Comparison of ENCODE assay signal across 9 mouse cellular contexts in the genomic region with DNA sequence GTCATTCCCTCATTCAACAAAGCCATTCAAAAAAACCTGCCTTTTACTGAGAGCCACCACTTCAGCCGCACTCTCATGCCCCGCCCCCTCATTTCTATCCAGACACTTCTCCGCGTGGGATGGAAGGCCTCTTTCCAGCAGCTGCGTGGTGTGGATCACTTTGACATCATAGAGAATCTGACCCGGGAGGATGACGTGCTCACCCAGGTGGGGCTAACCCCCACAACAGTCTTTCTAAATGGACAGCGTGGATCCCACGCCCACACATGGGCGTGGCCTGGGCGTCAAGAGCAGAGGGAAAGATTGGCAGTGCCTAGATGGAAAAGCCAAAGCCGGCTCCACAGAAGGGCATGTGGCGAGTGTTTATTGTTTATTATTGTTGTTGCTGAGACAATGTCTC. TPM values are rescaled to one million over a fixed set of nuclear protein-coding genes. Genes with fewer than 3 reads are reported as not detected.
DNase-seq lines count a peak whose midpoint lies in the region; ATAC-seq lines count a peak whose summit lies in the region.
"Had no signal": no experiment of that assay in that cellular context is flagged by ENCODE, and none has a peak within 500 bp of the region (broad histone marks: within the 10 kb centered on the region; RNA-seq: fewer than 3 reads in every experiment).

No protein-coding gene starts in this region.

- H3K36me3 ChIP-seq in heart, embryonic 14.5 days (ENCODE audit: control insufficient read depth, insufficient read depth, low read length) = no peaks in the 10 kb centered on the region
- H3K36me3 ChIP-seq in hindbrain, embryonic 11.5 days (ENCODE audit: control insufficient read depth, insufficient read depth, low read length) = no peaks in the 10 kb centered on the region
- no peaks in the 10 kb centered on the region for H3K36me3 ChIP-seq in limb, embryonic 11.5 days (ENCODE audit: control insufficient read depth, insufficient read depth, low read length)
- H3K36me3 ChIP-seq in midbrain, embryonic 16.5 days (ENCODE audit: control insufficient read depth, insufficient read depth, low read length) = no peaks in the 10 kb centered on the region

- no peaks in the 10 kb centered on the region for H3K27me3 ChIP-seq in heart, embryonic 14.5 days (ENCODE audit: control insufficient read depth, insufficient read depth, low read length)
- H3K27me3 ChIP-seq in hindbrain, embryonic 11.5 days (ENCODE audit: control insufficient read depth, insufficient read depth, low read length) = no peaks in the 10 kb centered on the region
- no peaks in the 10 kb centered on the region for H3K27me3 ChIP-seq in limb, embryonic 11.5 days (ENCODE audit: control insufficient read depth, insufficient read depth, low read length)
- no peaks in the 10 kb centered on the region for H3K27me3 ChIP-seq in midbrain, embryonic 16.5 days (ENCODE audit: control insufficient read depth, insufficient read depth, low read depth, low read length)

- H3K4me1 ChIP-seq in heart, embryonic 14.5 days (ENCODE audit: control insufficient read depth in 2 of 2, insufficient read depth in 2 of 2, low read length in 2 of 2) = peaks cover 10 to 13% of the 10 kb centered on the region in 2 experiments; a peak in 3 of 4 replicates
- H3K4me1 ChIP-seq in hindbrain, embryonic 11.5 days (replicated peaks; ENCODE audit: control insufficient read depth, insufficient read depth, low read length) = peaks cover 6% of the 10 kb centered on the region; the same call in 1 of the 2 replicates
- H3K4me1 ChIP-seq in limb, embryonic 11.5 days (ENCODE audit: control insufficient read depth, insufficient read depth, low read length) = no peaks in the 10 kb centered on the region; the same call in 1 of the 2 replicates
- peaks cover 2% of the 10 kb centered on the region; the same call in 1 of the 2 replicates for H3K4me1 ChIP-seq in midbrain, embryonic 16.5 days (ENCODE audit: control insufficient read depth, insufficient read depth, low read length)

- no peak for DNase-seq in heart, postnatal 36 days
- peak; percentile 71 for DNase-seq in brain, adult 2 months (ENCODE audit: low read depth, low spot score)
- DNase-seq in hindbrain, embryonic 11.5 days (ENCODE audit: low spot score) = peak; percentile 38
- DNase-seq in limb, embryonic 11.5 days (ENCODE audit: low spot score) = peak; percentile 33
- no peak for DNase-seq in urinary bladder, postnatal 36 days (ENCODE audit: low spot score in 2 of 2)

- H3K27ac ChIP-seq in heart, embryonic 14.5 days (replicated peaks in 1 of 2; ENCODE audit: control insufficient read depth in 1 of 2, insufficient read depth in 1 of 2, low read depth in 2 of 2, low read length in 2 of 2) = no peak overlapping the region
- H3K27ac ChIP-seq in hindbrain, embryonic 11.5 days (ENCODE audit: low read depth, low read length) = no peak overlapping the region
- H3K27ac ChIP-seq in limb, embryonic 11.5 days (replicated peaks; ENCODE audit: low read depth, low read length) = no peak overlapping the region
- no peak overlapping the region for H3K27ac ChIP-seq in midbrain, embryonic 16.5 days (ENCODE audit: low read length)
- H3K27ac ChIP-seq: macrophage had no signal

- 22% methylated on average over 13 of the region's 13 CpGs for WGBS in heart, embryonic 14.5 days
- 25% methylated on average over 13 of the region's 13 CpGs for WGBS in hindbrain, embryonic 11.5 days
- 35% methylated on average over 13 of the region's 13 CpGs for WGBS in limb, embryonic 11.5 days
- 20% methylated on average over 13 of the region's 13 CpGs for WGBS in midbrain, embryonic 16.5 days

- intact Hi-C loops in heart, postnatal 36 days (cut with DNase I) = no loop called here

- peak overlapping the region; percentile 59 for H3K4me2 ChIP-seq in heart, embryonic 14.5 days (ENCODE audit: low read length)
- H3K4me2 ChIP-seq in hindbrain, embryonic 11.5 days (replicated peaks; ENCODE audit: low read depth, low read length) = peak overlapping the region; percentile 8; the same call in 1 of the 2 replicates
- no peak overlapping the region; the same call in 1 of the 2 replicates for H3K4me2 ChIP-seq in limb, embryonic 11.5 days (ENCODE audit: low read depth, severe bottlenecking)
- peak overlapping the region; percentile 33 for H3K4me2 ChIP-seq in midbrain, embryonic 16.5 days (ENCODE audit: low read length)

- no peak for ATAC-seq in heart, embryonic 14.5 days (ENCODE audit: insufficient number of reproducible peaks, insufficient read depth, low FRiP score, low read depth)
- no peak for ATAC-seq in hindbrain, embryonic 11.5 days (ENCODE audit: low FRiP score)
- no peak for ATAC-seq in limb, embryonic 11.5 days (ENCODE audit: insufficient number of reproducible peaks, low FRiP score, low TSS enrichment, low read depth)
- no peak for ATAC-seq in midbrain, embryonic 16.5 days
- no peak for ATAC-seq in CD4-positive, CD25-positive, alpha-beta regulatory T cell, adult 4 months

- H3K9me3 ChIP-seq in heart, embryonic 14.5 days (ENCODE audit: control insufficient read depth, low read length) = no peaks in the 10 kb centered on the region
- no peaks in the 10 kb centered on the region for H3K9me3 ChIP-seq in hindbrain, embryonic 11.5 days (ENCODE audit: control insufficient read depth, low read length)
- no peaks in the 10 kb centered on the region for H3K9me3 ChIP-seq in limb, embryonic 11.5 days (ENCODE audit: control insufficient read depth, low read length)
- no peaks in the 10 kb centered on the region for H3K9me3 ChIP-seq in midbrain, embryonic 16.5 days (replicated peaks; ENCODE audit: control insufficient read depth, low read length, poor library complexity, severe bottlenecking)

- peak overlapping the region in 1 of 2 experiments; percentile 17; a peak in 1 of 4 replicates for H3K4me3 ChIP-seq in heart, embryonic 14.5 days (ENCODE audit: control insufficient read depth in 1 of 2, insufficient read depth in 1 of 2, low read depth in 1 of 2, low read length in 2 of 2)
- H3K4me3 ChIP-seq in hindbrain, embryonic 11.5 days (ENCODE audit: low read depth, low read length) = no peak overlapping the region
- no peak overlapping the region for H3K4me3 ChIP-seq in limb, embryonic 11.5 days (ENCODE audit: low read depth, low read length)
- no peak overlapping the region for H3K4me3 ChIP-seq in midbrain, embryonic 16.5 days (ENCODE audit: low read depth, low read length)

- H3K9ac ChIP-seq in heart, embryonic 14.5 days (ENCODE audit: low read length) = no peak overlapping the region
- no peak overlapping the region for H3K9ac ChIP-seq in hindbrain, embryonic 11.5 days (ENCODE audit: low read depth, low read length)
- no peak overlapping the region for H3K9ac ChIP-seq in limb, embryonic 11.5 days (ENCODE audit: low read length)
- H3K9ac ChIP-seq in midbrain, embryonic 16.5 days (ENCODE audit: low read depth, low read length) = no peak overlapping the region

RNA-seq across cellular contexts. Expression of a gene that starts 10.4 kb away (rescaled TPM):
- 98.0 and 100 TPM in 2 replicates for polyA plus RNA-seq in heart, embryonic 14.5 days (2014; fragmentation: Nextera tagmentation; extraction: Ambion mirVana)
- total RNA-seq in heart, postnatal 36 days (2021) = 1 to 10 TPM; 2.0 to 3.0 TPM
- polyA plus RNA-seq in hindbrain, embryonic 11.5 days (2014; fragmentation: Nextera tagmentation; extraction: Ambion mirVana) = 73.3 and 84.3 TPM in 2 replicates
- 126 and 138 TPM in 2 replicates for polyA plus RNA-seq in limb, embryonic 11.5 days (2014; fragmentation: Nextera tagmentation; extraction: Ambion mirVana)
- polyA plus RNA-seq in midbrain, embryonic 16.5 days (2015; fragmentation: Nextera tagmentation; extraction: Ambion mirVana) = 9.8 and 12.9 TPM in 2 replicates
- 10 to 100 TPM; 31.4 to 55.1 TPM for polyA plus RNA-seq in CD4-positive, CD25-positive, alpha-beta regulatory T cell, adult 4 months (2017; shearing (Covaris generic))

RNA-seq across cellular contexts. Expression of a gene that starts 10.6 kb away (rescaled TPM):
- 18.7 and 20.8 TPM in 2 replicates for polyA plus RNA-seq in heart, embryonic 14.5 days (2014; fragmentation: Nextera tagmentation; extraction: Ambion mirVana)
- total RNA-seq in heart, postnatal 36 days (2021) = 1 to 10 TPM; 3.1 TPM
- polyA plus RNA-seq in hindbrain, embryonic 11.5 days (2014; fragmentation: Nextera tagmentation; extraction: Ambion mirVana) = 3.4 and 3.5 TPM in 2 replicates
- 3.1 and 3.2 TPM in 2 replicates for polyA plus RNA-seq in limb, embryonic 11.5 days (2014; fragmentation: Nextera tagmentation; extraction: Ambion mirVana)
- 5.6 and 5.9 TPM in 2 replicates for polyA plus RNA-seq in midbrain, embryonic 16.5 days (2015; fragmentation: Nextera tagmentation; extraction: Ambion mirVana)
- polyA plus RNA-seq in CD4-positive, CD25-positive, alpha-beta regulatory T cell, adult 4 months (2017; shearing (Covaris generic)) = 10 to 100 TPM; 24.8 to 42.0 TPM

RNA-seq across cellular contexts. Expression of a gene that starts 12.7 kb away (rescaled TPM):
- 227 and 240 TPM in 2 replicates for polyA plus RNA-seq in heart, embryonic 14.5 days (2014; fragmentation: Nextera tagmentation; extraction: Ambion mirVana)
- 1 to 10 TPM in 1 of 2 experiments, under 1 TPM in 1; 0.80 to 1.1 TPM for total RNA-seq in heart, postnatal 36 days (2021)
- polyA plus RNA-seq in hindbrain, embryonic 11.5 days (2014; fragmentation: Nextera tagmentation; extraction: Ambion mirVana) = 296 and 301 TPM in 2 replicates
- 400 and 435 TPM in 2 replicates for polyA plus RNA-seq in limb, embryonic 11.5 days (2014; fragmentation: Nextera tagmentation; extraction: Ambion mirVana)
- polyA plus RNA-seq in midbrain, embryonic 16.5 days (2015; fragmentation: Nextera tagmentation; extraction: Ambion mirVana) = 21.0 and 27.3 TPM in 2 replicates
- 10 to 100 TPM; 16.9 to 31.5 TPM for polyA plus RNA-seq in CD4-positive, CD25-positive, alpha-beta regulatory T cell, adult 4 months (2017; shearing (Covaris generic))

RNA-seq across cellular contexts. Expression of a gene that starts 24.2 kb away (rescaled TPM):
- not detected in 2 replicates for polyA plus RNA-seq in heart, embryonic 14.5 days (2014; fragmentation: Nextera tagmentation; extraction: Ambion mirVana)
- not detected for total RNA-seq in heart, postnatal 36 days (2021)
- polyA plus RNA-seq in hindbrain, embryonic 11.5 days (2014; fragmentation: Nextera tagmentation; extraction: Ambion mirVana) = not detected in 2 replicates
- polyA plus RNA-seq in limb, embryonic 11.5 days (2014; fragmentation: Nextera tagmentation; extraction: Ambion mirVana) = not detected in 2 replicates
- polyA plus RNA-seq in midbrain, embryonic 16.5 days (2015; fragmentation: Nextera tagmentation; extraction: Ambion mirVana) = not detected in 2 replicates
- not detected for polyA plus RNA-seq in CD4-positive, CD25-positive, alpha-beta regulatory T cell, adult 4 months (2017; shearing (Covaris generic))
- polyA plus RNA-seq: macrophage had no signal

RNA-seq across cellular contexts. Expression of a gene that starts 26.8 kb away (rescaled TPM):
- 0.71 and 1.0 TPM in 2 replicates for polyA plus RNA-seq in heart, embryonic 14.5 days (2014; fragmentation: Nextera tagmentation; extraction: Ambion mirVana)
- total RNA-seq in heart, postnatal 36 days (2021) = 1 to 10 TPM in 1 of 2 experiments, not detected in 1; 1.1 TPM
- polyA plus RNA-seq in hindbrain, embryonic 11.5 days (2014; fragmentation: Nextera tagmentation; extraction: Ambion mirVana) = 0.83 and 1.2 TPM in 2 replicates
- 0.16 TPM in 1 of 2 replicates, not detected in the other for polyA plus RNA-seq in limb, embryonic 11.5 days (2014; fragmentation: Nextera tagmentation; extraction: Ambion mirVana)
- polyA plus RNA-seq in midbrain, embryonic 16.5 days (2015; fragmentation: Nextera tagmentation; extraction: Ambion mirVana) = 0.99 and 1.6 TPM in 2 replicates
- polyA plus RNA-seq in CD4-positive, CD25-positive, alpha-beta regulatory T cell, adult 4 months (2017; shearing (Covaris generic)) = 1 to 10 TPM; 1.0 to 3.2 TPM

Comparison
In these comparisons a context has a peak if more than half of its experiments do, and no peak if none do; other contexts are left out.
1. DNase-seq: peak in brain, adult 2 months (single experiment), hindbrain, embryonic 11.5 days (single experiment) and limb, embryonic 11.5 days (single experiment); none in heart, postnatal 36 days (0 of 2) and urinary bladder, postnatal 36 days (0 of 2).